Mouse (Mus musculus): ENCODE data around the gene 3110009E18Rik. TPM values are rescaled to one million over a fixed set of nuclear protein-coding genes. Genes with fewer than 3 reads are reported as not detected.

Gene 3110009E18Rik
- polyA plus RNA-seq, 1 experiment: 5.6 TPM

GRCm38 (mm10) chr1:120208502-120209230 is 87.7 kb downstream of the 3110009E18Rik start:
- H3K27ac ChIP-seq (ENCODE audit: control insufficient read depth, insufficient read depth, low read depth, low read length): no peak overlapping the region
- TF ChIP-seq CTCF (IDR thresholded peaks at IDR 0.05; ENCODE audit: control insufficient read depth, insufficient read depth, insufficient replicate concordance, low read depth, low read length) (no peak), POLR2A (IDR thresholded peaks at IDR 0.05; ENCODE audit: control insufficient read depth, low read depth, low read length) (no peak)
- no peaks in the 10 kb centered on the region for H3K4me1 ChIP-seq (ENCODE audit: control insufficient read depth, insufficient read depth, low read length)
- no peak overlapping the region for H3K4me3 ChIP-seq (ENCODE audit: control insufficient read depth, low read depth, low read length)
- H3K36me3 ChIP-seq (ENCODE audit: control insufficient read depth, insufficient read depth, low read length): no peaks in the 10 kb centered on the region
- no peaks in the 10 kb centered on the region for H3K27me3 ChIP-seq (ENCODE audit: control insufficient read depth, insufficient read depth, low read length)

GRCm38 (mm10) chr1:120220841-120221240 is 99.9 kb downstream of the 3110009E18Rik start:
- Histone ChIP-seq H3K4me3 (ENCODE audit: control insufficient read depth, low read depth, low read length) (no peak overlapping the region), H3K27ac (ENCODE audit: control insufficient read depth, insufficient read depth, low read depth, low read length) (no peak overlapping the region), H3K4me1 (ENCODE audit: control insufficient read depth, insufficient read depth, low read length) (no peaks in the 10 kb centered on the region), H3K27me3 (ENCODE audit: control insufficient read depth, insufficient read depth, low read length) (no peaks in the 10 kb centered on the region), H3K36me3 (ENCODE audit: control insufficient read depth, insufficient read depth, low read length) (no peaks in the 10 kb centered on the region)
- TF ChIP-seq POLR2A (IDR thresholded peaks at IDR 0.05; ENCODE audit: control insufficient read depth, low read depth, low read length) (no peak), CTCF (IDR thresholded peaks at IDR 0.05; ENCODE audit: control insufficient read depth, insufficient read depth, insufficient replicate concordance, low read depth, low read length) (no peak)

DNA sequence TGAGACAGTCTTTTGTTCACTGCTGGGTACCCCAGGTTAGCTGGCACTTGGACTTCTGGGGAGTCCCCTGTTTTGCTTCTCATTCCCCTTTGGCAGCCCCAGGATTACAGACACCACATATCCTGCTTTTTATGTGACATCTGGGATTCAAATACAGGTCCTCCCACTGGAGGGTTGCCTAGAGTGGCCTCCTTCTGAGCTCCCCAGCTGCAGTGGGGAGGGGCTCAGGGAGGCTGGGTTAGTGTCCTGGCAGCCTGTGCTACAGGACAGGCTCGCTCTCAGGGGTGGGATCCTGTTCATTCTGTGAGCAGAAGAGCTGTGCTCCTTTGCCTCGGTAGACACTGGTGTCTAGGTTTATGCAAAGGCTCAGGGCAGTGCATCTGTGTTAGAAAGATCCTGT is 100.3 kb downstream of the 3110009E18Rik start:
- Histone ChIP-seq H3K4me1 (ENCODE audit: control insufficient read depth, insufficient read depth, low read length) (no peaks in the 10 kb centered on the region), H3K4me3 (ENCODE audit: control insufficient read depth, low read depth, low read length) (no peak overlapping the region), H3K27ac (ENCODE audit: control insufficient read depth, insufficient read depth, low read depth, low read length) (no peak overlapping the region), H3K27me3 (ENCODE audit: control insufficient read depth, insufficient read depth, low read length) (no peaks in the 10 kb centered on the region), H3K36me3 (ENCODE audit: control insufficient read depth, insufficient read depth, low read length) (no peaks in the 10 kb centered on the region)
- no peak for TF ChIP-seq POLR2A (IDR thresholded peaks at IDR 0.05; ENCODE audit: control insufficient read depth, low read depth, low read length)
- TF ChIP-seq CTCF (IDR thresholded peaks at IDR 0.05; ENCODE audit: control insufficient read depth, insufficient read depth, insufficient replicate concordance, low read depth, low read length): no peak

DNA sequence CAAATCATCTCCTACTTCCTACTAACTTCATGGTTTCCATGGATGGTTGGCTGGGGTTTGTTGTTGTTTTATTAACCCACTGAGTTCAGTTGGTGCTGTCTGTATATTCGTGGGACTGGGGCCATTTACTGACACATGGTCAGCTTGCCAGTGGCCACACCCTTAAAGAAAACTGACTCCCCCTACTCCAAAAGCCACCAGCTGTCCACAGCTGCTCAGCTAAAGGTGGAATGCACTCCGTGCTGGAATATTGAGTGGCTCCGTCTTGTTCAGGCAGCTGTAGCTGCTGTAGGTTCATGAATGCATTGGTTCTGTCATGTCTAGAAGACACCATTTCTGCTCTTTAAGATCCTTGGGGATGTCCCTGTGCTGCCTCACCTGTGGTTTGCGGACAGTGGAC is 102.6 kb downstream of the 3110009E18Rik start:
- Histone ChIP-seq H3K36me3 (ENCODE audit: control insufficient read depth, insufficient read depth, low read length) (no peaks in the 10 kb centered on the region), H3K27ac (ENCODE audit: control insufficient read depth, insufficient read depth, low read depth, low read length) (no peak overlapping the region), H3K4me3 (ENCODE audit: control insufficient read depth, low read depth, low read length) (no peak overlapping the region), H3K4me1 (ENCODE audit: control insufficient read depth, insufficient read depth, low read length) (no peaks in the 10 kb centered on the region), H3K27me3 (ENCODE audit: control insufficient read depth, insufficient read depth, low read length) (no peaks in the 10 kb centered on the region)
- TF ChIP-seq POLR2A (IDR thresholded peaks at IDR 0.05; ENCODE audit: control insufficient read depth, low read depth, low read length): no peak
- TF ChIP-seq CTCF (IDR thresholded peaks at IDR 0.05; ENCODE audit: control insufficient read depth, insufficient read depth, insufficient replicate concordance, low read depth, low read length): no peak

DNA sequence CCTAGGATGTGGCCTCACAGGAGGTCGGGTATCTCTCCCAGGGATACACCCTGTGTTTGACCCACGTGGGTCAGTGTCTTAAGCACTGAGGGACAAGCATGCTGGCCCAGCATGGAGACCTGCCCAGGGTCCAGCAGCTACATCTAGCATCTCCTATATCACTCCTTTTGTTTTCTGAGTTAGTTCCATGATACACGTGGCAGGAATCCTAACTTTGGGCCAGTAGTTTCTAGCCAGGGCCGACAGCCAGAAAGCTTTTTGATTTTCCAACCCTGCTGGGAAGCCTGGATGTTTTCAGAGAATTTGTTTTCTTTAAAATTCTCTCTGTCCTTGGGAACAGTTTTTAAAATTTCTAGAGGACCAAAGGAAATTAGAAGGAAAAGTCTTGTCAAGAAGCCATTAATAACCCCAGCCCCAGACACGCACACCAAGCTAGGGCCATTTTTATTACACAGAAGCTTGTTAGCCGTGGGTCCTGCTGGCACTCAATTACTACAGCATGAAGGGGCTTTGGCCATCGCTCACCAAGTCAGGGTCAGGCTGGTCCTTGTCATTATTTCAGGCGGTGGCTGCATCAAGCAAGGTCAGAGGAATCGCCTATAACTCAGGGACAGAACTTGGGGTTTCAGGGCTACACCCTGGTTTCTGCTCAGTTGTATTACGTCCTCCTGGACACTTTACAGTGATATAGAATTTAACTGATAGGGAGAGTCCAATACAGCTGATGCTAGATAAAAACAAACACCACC is 108.9 kb downstream of the 3110009E18Rik start:
- TF ChIP-seq CTCF (IDR thresholded peaks at IDR 0.05; ENCODE audit: control insufficient read depth, insufficient read depth, insufficient replicate concordance, low read depth, low read length) (no peak), POLR2A (IDR thresholded peaks at IDR 0.05; ENCODE audit: control insufficient read depth, low read depth, low read length) (no peak)
- Histone ChIP-seq H3K4me1 (ENCODE audit: control insufficient read depth, insufficient read depth, low read length) (no peaks in the 10 kb centered on the region), H3K27me3 (ENCODE audit: control insufficient read depth, insufficient read depth, low read length) (no peaks in the 10 kb centered on the region), H3K27ac (ENCODE audit: control insufficient read depth, insufficient read depth, low read depth, low read length) (no peak overlapping the region; the same call in 1 of the 2 replicates), H3K4me3 (ENCODE audit: control insufficient read depth, low read depth, low read length) (no peak overlapping the region), H3K36me3 (ENCODE audit: control insufficient read depth, insufficient read depth, low read length) (no peaks in the 10 kb centered on the region)

DNA sequence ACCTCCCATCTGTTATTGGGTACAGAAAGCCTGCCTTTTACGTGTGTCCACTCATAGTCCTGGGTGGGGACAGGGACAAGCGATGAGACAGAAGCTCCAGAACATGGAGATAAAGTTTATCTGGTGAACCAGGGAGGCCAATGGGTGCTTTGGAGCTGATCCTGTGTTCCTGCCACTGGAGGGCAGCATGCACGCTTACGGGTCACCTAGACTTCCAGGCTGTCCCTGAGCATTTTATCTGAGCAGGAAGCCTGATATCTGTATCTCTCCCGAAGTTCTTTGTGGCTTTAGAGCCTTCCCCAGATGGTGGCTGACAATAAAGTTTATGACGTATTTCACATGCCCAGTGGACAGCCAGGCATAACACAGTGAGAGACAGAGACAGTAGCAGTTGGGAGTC is 110.3 kb downstream of the 3110009E18Rik start:
- no peaks in the 10 kb centered on the region for H3K36me3 ChIP-seq (ENCODE audit: control insufficient read depth, insufficient read depth, low read length)
- TF ChIP-seq POLR2A (IDR thresholded peaks at IDR 0.05; ENCODE audit: control insufficient read depth, low read depth, low read length): no peak
- TF ChIP-seq CTCF (IDR thresholded peaks at IDR 0.05; ENCODE audit: control insufficient read depth, insufficient read depth, insufficient replicate concordance, low read depth, low read length): peak; percentile 50; the same call in 1 of the 2 replicates
- H3K4me3 ChIP-seq (ENCODE audit: control insufficient read depth, low read depth, low read length): no peak overlapping the region
- H3K27me3 ChIP-seq (ENCODE audit: control insufficient read depth, insufficient read depth, low read length): no peaks in the 10 kb centered on the region
- H3K27ac ChIP-seq (ENCODE audit: control insufficient read depth, insufficient read depth, low read depth, low read length): no peak overlapping the region
- H3K4me1 ChIP-seq (ENCODE audit: control insufficient read depth, insufficient read depth, low read length): no peaks in the 10 kb centered on the region

- H3K4me1 ChIP-seq (ENCODE audit: control insufficient read depth, insufficient read depth, low read length): no peaks in the 10 kb centered on the region
- TF ChIP-seq POLR2A (IDR thresholded peaks at IDR 0.05; ENCODE audit: control insufficient read depth, low read depth, low read length): no peak
- TF ChIP-seq CTCF (IDR thresholded peaks at IDR 0.05; ENCODE audit: control insufficient read depth, insufficient read depth, insufficient replicate concordance, low read depth, low read length): no peak
- no peak overlapping the region for H3K4me3 ChIP-seq (ENCODE audit: control insufficient read depth, low read depth, low read length)
- no peaks in the 10 kb centered on the region for H3K36me3 ChIP-seq (ENCODE audit: control insufficient read depth, insufficient read depth, low read length)
- H3K27ac ChIP-seq (ENCODE audit: control insufficient read depth, insufficient read depth, low read depth, low read length): no peak overlapping the region
- no peaks in the 10 kb centered on the region for H3K27me3 ChIP-seq (ENCODE audit: control insufficient read depth, insufficient read depth, low read length)
Observed at GRCm38 (mm10) chr1:120232170-120232569, 111.2 kb downstream of the 3110009E18Rik start.

Measured in testis, adult 2 months (tissue).